Mouse (Mus musculus) erythroblast, embryonic 14.5 days (primary cell): ENCODE measurements at regions not wholly inside any gene's neighbourhood (a gene's known extent, or its start where the extent isn't known, plus 50 kb on each side); places are given as distances from the start of the nearest gene placed in this dataset.

ENCODE experiments used
- GATA1 ChIP-seq: IDR thresholded peaks from 2 replicates; pipeline ENCODE4 v1.6.1; 2012; ENCODE audit warnings: low read length, inconsistent platforms, mixed read lengths
- TAL1 ChIP-seq: IDR thresholded peaks from 3 replicates; pipeline ENCODE4 v1.6.1; 2012; ENCODE audit warnings: low read length, inconsistent platforms, mixed read lengths

DNA sequence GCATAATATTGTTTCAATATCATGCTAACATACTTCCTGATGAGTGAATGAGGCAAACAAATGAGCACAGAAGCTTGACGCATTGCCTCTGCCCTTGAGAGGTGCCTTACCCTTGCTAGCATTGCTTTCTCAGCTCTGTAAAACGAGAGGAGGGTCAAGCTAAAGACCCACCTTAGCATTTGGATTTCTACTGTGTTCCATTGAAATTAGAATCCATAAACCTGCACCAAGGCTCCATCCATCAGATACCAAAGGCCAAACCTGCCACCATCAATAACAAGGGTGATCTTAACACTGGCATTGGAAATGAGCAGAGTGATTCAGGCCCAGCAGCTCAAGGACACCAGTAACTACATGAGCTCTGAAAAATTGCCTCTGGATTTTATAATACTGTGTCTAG lies 126.2 kb upstream of the 1700064H15Rik start:
- TF ChIP-seq GATA1 (no peak), TAL1 (no peak)
